Mouse (Mus musculus): ENCODE measurements at regions not wholly inside any gene's neighbourhood (a gene's known extent, or its start where the extent isn't known, plus 50 kb on each side); places are given as distances from the start of the nearest gene placed in this dataset.

- 44% methylated on average over 10 of the region's 10 CpGs for WGBS
- H3K27ac ChIP-seq, result peak overlapping the region; percentile 48; the same call in 1 of the 2 replicates
Observed at GRCm38 (mm10) chr15:26953818-26954385, 58.5 kb upstream of the Fbxl7 start.

GRCm38 (mm10) chr15:26958980-26959379 is 63.6 kb upstream of the Fbxl7 start:
- Histone ChIP-seq H3K36me3 (no peaks in the 10 kb centered on the region), H3K9me3 (replicated peaks) (no peaks in the 10 kb centered on the region), H3K27ac (no peak overlapping the region), H3K4me3 (replicated peaks) (no peak overlapping the region), H3K4me2 (no peak overlapping the region), H3K4me1 (0 out of 2 replicates have a peak, but pooled peaks cover under 1% of the 10 kb centered on the region), H3K27me3 (no peaks in the 10 kb centered on the region), H3K9ac (no peak overlapping the region)
- no peak for ATAC-seq (replicated peaks; ENCODE audit: low FRiP score)
- WGBS, result 88% methylated on average over 2 of the region's 2 CpGs

More at GRCm38 (mm10) chr15:26953818-26954385, 58.5 kb upstream of the Fbxl7 start:
- Histone ChIP-seq H3K36me3 (no peaks in the 10 kb centered on the region), H3K4me3 (replicated peaks) (no peak overlapping the region), H3K4me2 (no peak overlapping the region), H3K9ac (no peak overlapping the region), H3K9me3 (replicated peaks) (peaks cover 2% of the 10 kb centered on the region; the same call in 1 of the 2 replicates), H3K4me1 (0 out of 2 replicates have a peak, but pooled peaks cover 5% of the 10 kb centered on the region), H3K27me3 (no peaks in the 10 kb centered on the region)
- ATAC-seq (replicated peaks; ENCODE audit: low FRiP score), result no peak

GRCm38 (mm10) chr15:26968392-26969025 is 73.1 kb upstream of the Fbxl7 start:
- Histone ChIP-seq H3K4me2 (no peak overlapping the region), H3K36me3 (no peaks in the 10 kb centered on the region), H3K9me3 (replicated peaks) (no peaks in the 10 kb centered on the region), H3K27ac (no peak overlapping the region), H3K4me1 (no peaks in the 10 kb centered on the region), H3K4me3 (replicated peaks) (no peak overlapping the region), H3K27me3 (no peaks in the 10 kb centered on the region), H3K9ac (no peak overlapping the region)
- WGBS, result 81% methylated on average over 5 of the region's 5 CpGs
- ATAC-seq (replicated peaks; ENCODE audit: low FRiP score), result no peak

GRCm38 (mm10) chr15:26970770-26971169 is 75.4 kb upstream of the Fbxl7 start:
- no peak overlapping the region for H3K9ac ChIP-seq
- H3K27ac ChIP-seq, result no peak overlapping the region
- ATAC-seq (replicated peaks; ENCODE audit: low FRiP score), result no peak
- no peak overlapping the region for H3K4me2 ChIP-seq
- WGBS, result 76% methylated on average over 1 of the region's 1 CpGs
- no peaks in the 10 kb centered on the region for H3K36me3 ChIP-seq
- no peak overlapping the region for H3K4me3 ChIP-seq (replicated peaks)
- H3K27me3 ChIP-seq, result no peaks in the 10 kb centered on the region
- no peaks in the 10 kb centered on the region for H3K9me3 ChIP-seq (replicated peaks)
- H3K4me1 ChIP-seq, result no peaks in the 10 kb centered on the region

GRCm38 (mm10) chr15:26993054-26993453 is 97.7 kb upstream of the Fbxl7 start:
- ATAC-seq (replicated peaks; ENCODE audit: low FRiP score), result no peak
- H3K27me3 ChIP-seq, result no peaks in the 10 kb centered on the region
- no peaks in the 10 kb centered on the region for H3K4me1 ChIP-seq
- H3K27ac ChIP-seq, result no peak overlapping the region
- H3K36me3 ChIP-seq, result no peaks in the 10 kb centered on the region
- H3K4me2 ChIP-seq, result no peak overlapping the region
- WGBS, result 75% methylated on average over 1 of the region's 1 CpGs
- H3K4me3 ChIP-seq (replicated peaks), result no peak overlapping the region
- H3K9me3 ChIP-seq (replicated peaks), result no peaks in the 10 kb centered on the region
- no peak overlapping the region for H3K9ac ChIP-seq

GRCm38 (mm10) chr15:27009069-27009468 is 113.7 kb upstream of the Fbxl7 start:
- WGBS, result 65% methylated on average over 4 of the region's 4 CpGs
- H3K4me3 ChIP-seq (replicated peaks), result no peak overlapping the region
- no peak overlapping the region for H3K27ac ChIP-seq
- no peak for ATAC-seq (replicated peaks; ENCODE audit: low FRiP score)
- H3K4me2 ChIP-seq, result no peak overlapping the region
- no peaks in the 10 kb centered on the region for H3K36me3 ChIP-seq
- no peaks in the 10 kb centered on the region for H3K27me3 ChIP-seq
- H3K4me1 ChIP-seq, result no peaks in the 10 kb centered on the region
- H3K9me3 ChIP-seq (replicated peaks), result no peaks in the 10 kb centered on the region
- H3K9ac ChIP-seq, result no peak overlapping the region

- WGBS, result 45% methylated on average over 4 of the region's 4 CpGs
Observed at GRCm38 (mm10) chr15:27013906-27014658, 118.7 kb upstream of the Fbxl7 start.

GRCm38 (mm10) chr15:27014659-27014974 is 119.2 kb upstream of the Fbxl7 start:
- no peak overlapping the region for H3K4me3 ChIP-seq (replicated peaks)
- no peaks in the 10 kb centered on the region for H3K36me3 ChIP-seq
- no peak for ATAC-seq (replicated peaks; ENCODE audit: low FRiP score)
- H3K9me3 ChIP-seq (replicated peaks), result no peaks in the 10 kb centered on the region
- no peak overlapping the region for H3K9ac ChIP-seq
- no peaks in the 10 kb centered on the region for H3K27me3 ChIP-seq
- no peak overlapping the region for H3K4me2 ChIP-seq
- 22% methylated on average over 1 of the region's 1 CpGs for WGBS
- H3K4me1 ChIP-seq, result no peaks in the 10 kb centered on the region
- no peak overlapping the region for H3K27ac ChIP-seq

More at GRCm38 (mm10) chr15:27013906-27014658, 118.7 kb upstream of the Fbxl7 start:
- H3K9me3 ChIP-seq (replicated peaks), result no peaks in the 10 kb centered on the region
- H3K4me2 ChIP-seq, result no peak overlapping the region
- no peak overlapping the region for H3K4me3 ChIP-seq (replicated peaks)
- no peak overlapping the region for H3K9ac ChIP-seq
- no peaks in the 10 kb centered on the region for H3K27me3 ChIP-seq
- no peaks in the 10 kb centered on the region for H3K4me1 ChIP-seq
- no peak overlapping the region for H3K27ac ChIP-seq
- H3K36me3 ChIP-seq, result no peaks in the 10 kb centered on the region
- ATAC-seq (replicated peaks; ENCODE audit: low FRiP score), result no peak

- Histone ChIP-seq H3K4me3 (replicated peaks) (no peak overlapping the region), H3K4me2 (no peak overlapping the region), H3K9ac (no peak overlapping the region), H3K36me3 (no peaks in the 10 kb centered on the region), H3K27me3 (no peaks in the 10 kb centered on the region), H3K4me1 (no peaks in the 10 kb centered on the region), H3K9me3 (replicated peaks) (no peaks in the 10 kb centered on the region), H3K27ac (no peak overlapping the region)
- ATAC-seq (replicated peaks; ENCODE audit: low FRiP score), result no peak
- WGBS, result 82% methylated on average over 5 of the region's 5 CpGs
Observed at GRCm38 (mm10) chr15:27020471-27020870, 125.1 kb upstream of the Fbxl7 start.

GRCm38 (mm10) chr15:27033261-27033660 is 137.9 kb upstream of the Fbxl7 start:
- no peaks in the 10 kb centered on the region for H3K9me3 ChIP-seq (replicated peaks)
- ATAC-seq (replicated peaks; ENCODE audit: low FRiP score), result no peak
- 69% methylated on average over 2 of the region's 2 CpGs for WGBS

GRCm38 (mm10) chr15:27043788-27044187 is 148.4 kb upstream of the Fbxl7 start:
- H3K9ac ChIP-seq, result no peak overlapping the region
- no peaks in the 10 kb centered on the region for H3K4me1 ChIP-seq
- no peaks in the 10 kb centered on the region for H3K36me3 ChIP-seq
- no peak overlapping the region for H3K4me3 ChIP-seq (replicated peaks)
- no peaks in the 10 kb centered on the region for H3K27me3 ChIP-seq
- 86% methylated on average over 4 of the region's 4 CpGs for WGBS
- no peaks in the 10 kb centered on the region for H3K9me3 ChIP-seq (replicated peaks)
- ATAC-seq (replicated peaks; ENCODE audit: low FRiP score), result no peak
- H3K4me2 ChIP-seq, result no peak overlapping the region
- no peak overlapping the region for H3K27ac ChIP-seq

More at GRCm38 (mm10) chr15:27033261-27033660, 137.9 kb upstream of the Fbxl7 start:
- no peaks in the 10 kb centered on the region for H3K4me1 ChIP-seq
- H3K4me3 ChIP-seq (replicated peaks), result no peak overlapping the region
- H3K27me3 ChIP-seq, result no peaks in the 10 kb centered on the region
- H3K36me3 ChIP-seq, result no peaks in the 10 kb centered on the region
- no peak overlapping the region for H3K4me2 ChIP-seq
- no peak overlapping the region for H3K27ac ChIP-seq
- no peak overlapping the region for H3K9ac ChIP-seq

- ATAC-seq (replicated peaks; ENCODE audit: low FRiP score), result no peak
- Histone ChIP-seq H3K9me3 (replicated peaks) (no peaks in the 10 kb centered on the region), H3K4me1 (no peaks in the 10 kb centered on the region), H3K36me3 (no peaks in the 10 kb centered on the region), H3K4me2 (no peak overlapping the region), H3K9ac (no peak overlapping the region), H3K27me3 (no peaks in the 10 kb centered on the region), H3K4me3 (replicated peaks) (no peak overlapping the region), H3K27ac (no peak overlapping the region)
- 84% methylated on average over 2 of the region's 2 CpGs for WGBS
Observed at GRCm38 (mm10) chr15:27050673-27051072, 155.3 kb upstream of the Fbxl7 start.

Measured in kidney, embryonic 15.5 days (tissue).